Mouse (Mus musculus) cerebellum, adult 8-10 months (tissue): ENCODE data around the gene Zan.
A peak's percentile ranks its signal among the peaks of the same experiment; 100 is the strongest.
"Not testable (repeated sequence)": the region's sequence is repeated elsewhere in the genome, so short reads cannot be mapped to it uniquely, and the experiment has no call there.

Experiments
- DNase-seq: peaks from one replicate; pipeline ENCODE4 v3.0.0; 2022

Gene Zan

GRCm38 (mm10) chr5:137500186-137500585 is 23.3 kb upstream of the Zan start:
- DNase-seq: peak; percentile 33

DNA sequence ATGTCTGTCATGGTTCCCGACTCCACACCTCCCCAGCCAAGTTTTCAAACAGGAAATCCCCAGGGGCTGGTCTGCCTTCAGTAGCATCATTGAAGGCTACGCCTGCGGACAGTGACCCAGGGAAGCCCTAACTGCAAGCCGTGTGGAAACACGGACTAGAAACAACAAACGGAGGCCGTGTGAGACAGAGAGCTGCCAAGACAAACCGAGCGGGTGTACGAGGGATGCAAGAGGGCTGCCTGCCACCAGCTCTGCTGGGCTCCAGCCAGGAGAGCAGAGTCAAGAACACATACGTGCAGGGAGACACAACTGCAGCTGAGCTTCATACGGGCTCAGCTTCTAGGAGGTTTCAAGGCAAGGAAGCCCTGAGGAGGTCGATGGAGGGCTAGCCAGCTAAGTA is 17.0 kb upstream of the Zan start:
- no peak for DNase-seq

DNA sequence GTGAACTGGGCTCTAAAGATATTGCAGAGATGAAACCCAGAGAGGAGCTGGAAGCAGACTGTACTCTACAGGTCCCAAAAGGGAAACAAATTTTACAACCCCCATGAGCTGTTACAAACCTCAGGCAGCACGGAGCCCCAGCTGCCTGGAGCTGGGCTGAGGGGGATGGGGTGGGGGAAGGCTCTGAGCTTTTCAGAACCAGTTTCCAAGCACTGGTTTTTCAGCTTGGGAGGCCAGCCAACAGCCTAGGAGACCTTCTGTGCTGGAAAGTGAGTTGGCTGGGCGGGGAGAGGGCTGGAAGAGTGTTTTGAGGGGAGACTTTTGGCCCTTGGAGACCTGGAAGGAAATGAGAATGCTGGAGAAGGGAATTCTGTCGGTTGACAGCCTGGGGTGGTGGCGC is 14.7 kb upstream of the Zan start:
- DNase-seq: no peak

- no peak for DNase-seq
Observed at GRCm38 (mm10) chr5:137487616-137488015, 10.8 kb upstream of the Zan start.

- DNase-seq: no peak
Observed at GRCm38 (mm10) chr5:137485851-137486155, 8.9 kb upstream of the Zan start.

DNA sequence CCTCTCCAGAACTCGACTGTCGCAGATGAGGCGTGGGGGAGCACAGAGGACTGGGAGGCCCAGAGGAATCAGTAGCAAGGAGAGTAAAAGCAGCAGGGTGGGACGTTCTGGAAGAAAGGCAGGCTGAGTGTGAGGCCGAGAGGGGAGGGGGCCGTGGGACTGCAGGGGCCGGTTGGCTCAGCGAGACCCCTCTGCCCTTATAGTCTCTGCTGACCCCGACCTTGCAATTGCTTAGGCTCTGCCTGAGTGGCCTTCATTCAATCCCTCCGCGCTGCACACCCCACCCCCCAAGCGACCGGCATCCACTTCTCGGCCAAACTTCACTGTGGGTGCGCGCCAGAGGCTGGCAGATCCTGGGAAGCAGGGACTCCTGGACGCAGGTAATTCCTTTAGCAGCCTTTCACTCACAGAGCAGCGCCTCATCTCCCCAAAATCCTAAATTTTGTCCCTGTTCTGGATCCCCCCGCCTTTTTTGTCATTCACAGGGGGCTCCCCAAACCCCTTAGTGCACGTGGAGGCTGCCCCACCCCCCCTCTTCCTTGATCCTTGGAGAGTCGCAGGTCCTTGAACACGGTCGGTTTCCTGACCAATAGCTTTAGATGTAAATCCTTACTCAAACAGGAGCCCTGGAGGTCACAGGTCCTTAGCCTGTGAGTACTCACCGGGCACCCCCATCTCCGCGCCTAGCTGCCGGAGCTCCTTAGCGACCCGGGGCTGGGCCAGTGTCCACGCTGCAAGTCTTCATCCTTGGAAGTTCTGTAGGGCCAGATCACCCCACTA is 8.4 kb upstream of the Zan start:
- no peak for DNase-seq

DNA sequence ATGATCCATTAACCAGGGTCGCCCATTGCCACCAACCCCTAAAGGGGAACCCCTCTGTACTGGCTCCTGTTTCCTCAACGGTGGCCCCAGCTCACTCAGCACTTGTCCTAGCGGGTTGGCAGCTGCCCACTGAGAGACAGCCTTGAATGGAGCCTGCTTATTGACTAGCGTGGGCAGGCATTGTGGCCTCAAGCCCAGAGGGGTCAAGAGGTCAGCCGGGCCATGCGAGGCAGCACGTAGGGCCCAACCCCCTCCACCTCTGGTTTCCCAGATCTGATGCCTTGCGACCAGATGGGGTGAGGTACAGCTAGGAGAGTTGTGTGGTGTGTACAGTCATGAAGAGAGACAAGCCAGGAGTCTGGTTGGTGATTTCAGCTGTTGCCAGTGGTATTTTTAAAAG is 5.0 kb upstream of the Zan start:
- DNase-seq: no peak

GRCm38 (mm10) chr5:137481138-137481537 is 4.3 kb upstream of the Zan start:
- DNase-seq: peak; percentile 80

DNA sequence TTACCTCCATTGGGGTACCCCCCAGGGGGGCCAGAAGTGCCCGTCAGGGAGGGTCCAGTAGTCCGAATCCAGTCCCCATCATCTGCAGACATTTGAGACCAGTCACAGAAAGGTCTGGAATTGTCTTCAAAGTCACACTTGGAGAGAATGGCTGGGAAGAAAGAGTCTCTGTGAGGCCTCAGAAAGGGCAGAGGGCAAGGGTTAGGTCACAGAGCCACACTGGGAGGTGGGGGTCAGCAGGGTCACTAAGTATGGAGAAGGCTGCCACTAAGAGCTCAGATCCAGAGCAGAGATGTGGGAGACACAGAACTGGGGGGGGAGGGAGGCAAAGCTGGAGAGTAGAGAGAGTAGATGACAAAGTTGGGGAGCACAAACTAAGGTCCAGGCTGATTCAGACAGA is 2.5 kb downstream of the Zan start:
- DNase-seq: no peak

DNA sequence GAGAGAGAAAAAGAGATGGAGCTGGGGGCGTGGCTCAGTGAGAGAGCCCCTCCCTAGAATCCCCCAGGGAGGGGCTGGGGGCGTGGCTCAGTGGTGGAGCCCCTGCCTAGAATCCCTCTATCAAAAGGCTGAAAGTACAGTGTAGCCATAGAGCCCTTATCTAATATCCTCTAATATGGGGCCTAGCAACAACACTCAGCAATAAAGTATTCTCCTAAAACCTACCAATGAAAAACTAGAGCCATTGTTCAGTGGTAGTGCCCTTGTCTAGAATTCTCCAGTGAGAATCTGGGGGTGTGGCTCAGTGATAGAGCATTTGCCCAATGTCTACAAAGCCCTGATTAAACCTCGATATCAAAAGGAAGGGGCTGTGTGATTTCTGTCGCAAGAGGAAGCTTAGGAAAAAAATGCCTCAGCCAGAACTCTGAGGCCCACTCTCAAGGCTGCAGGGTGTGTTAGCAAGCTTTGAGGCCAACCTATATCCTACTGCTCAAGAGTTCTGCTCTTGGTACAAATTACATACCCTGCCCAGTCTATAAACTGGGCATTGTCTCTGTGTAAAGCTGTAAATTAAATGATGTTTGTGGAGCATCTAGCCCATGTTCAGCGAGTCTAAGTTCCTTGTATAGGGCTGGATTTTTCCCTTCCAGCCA is 4.5 kb downstream of the Zan start:
- no peak for DNase-seq

GRCm38 (mm10) chr5:137466946-137467345 is 9.9 kb downstream of the Zan start:
- no peak for DNase-seq

GRCm38 (mm10) chr5:137465049-137465448 is 11.8 kb downstream of the Zan start:
- no peak for DNase-seq

GRCm38 (mm10) chr5:137455866-137456591 is 20.8 kb downstream of the Zan start:
- no peak for DNase-seq

- DNase-seq: no peak
Observed at GRCm38 (mm10) chr5:137455206-137455605, 21.7 kb downstream of the Zan start.

DNA sequence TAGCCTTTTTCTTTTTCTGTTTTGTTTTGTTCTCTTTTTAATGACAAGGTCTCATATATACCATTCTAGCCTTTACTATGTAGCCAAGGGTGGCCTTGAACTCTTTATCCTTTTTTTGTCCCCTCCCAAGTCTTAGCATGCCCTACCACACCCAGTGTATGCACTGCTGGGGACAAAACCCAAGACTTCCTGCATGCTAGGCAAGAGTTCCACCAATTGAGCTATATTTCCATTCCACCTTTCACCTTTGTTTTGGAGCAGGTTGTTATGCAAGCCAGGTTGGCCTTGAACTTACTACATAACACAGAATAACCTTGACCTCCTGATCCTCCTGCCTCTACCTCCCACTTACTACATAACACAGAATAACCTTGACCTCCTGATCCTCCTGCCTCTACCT is 31.3 kb downstream of the Zan start:
- DNase-seq: no peak

GRCm38 (mm10) chr5:137440216-137440855 is 36.5 kb downstream of the Zan start:
- DNase-seq: no peak

- no peak for DNase-seq
Observed at GRCm38 (mm10) chr5:137433889-137434288, 43.0 kb downstream of the Zan start.

GRCm38 (mm10) chr5:137430402-137430801 is 46.5 kb downstream of the Zan start:
- DNase-seq: not testable (repeated sequence)

DNA sequence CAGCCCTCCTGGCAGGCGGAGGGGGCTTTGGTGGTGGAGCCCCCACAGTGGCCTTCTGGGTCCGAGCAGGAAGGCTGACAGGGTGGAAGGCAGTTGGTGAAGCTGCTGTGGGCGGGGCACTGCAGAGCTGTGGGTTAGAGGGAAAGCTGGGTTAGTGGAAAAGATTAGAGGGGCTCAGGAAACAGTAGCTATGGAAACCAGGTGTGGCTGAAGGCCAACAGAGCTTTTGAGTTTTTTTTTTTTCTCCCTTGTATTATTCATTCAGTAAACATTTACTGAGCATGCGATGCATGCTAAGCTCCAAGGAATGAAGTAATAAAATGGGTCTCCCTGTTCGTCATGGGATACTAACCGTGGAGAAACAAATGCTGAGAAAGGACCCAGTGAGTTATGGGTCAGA is 51.2 kb downstream of the Zan start:
- no peak for DNase-seq

DNA sequence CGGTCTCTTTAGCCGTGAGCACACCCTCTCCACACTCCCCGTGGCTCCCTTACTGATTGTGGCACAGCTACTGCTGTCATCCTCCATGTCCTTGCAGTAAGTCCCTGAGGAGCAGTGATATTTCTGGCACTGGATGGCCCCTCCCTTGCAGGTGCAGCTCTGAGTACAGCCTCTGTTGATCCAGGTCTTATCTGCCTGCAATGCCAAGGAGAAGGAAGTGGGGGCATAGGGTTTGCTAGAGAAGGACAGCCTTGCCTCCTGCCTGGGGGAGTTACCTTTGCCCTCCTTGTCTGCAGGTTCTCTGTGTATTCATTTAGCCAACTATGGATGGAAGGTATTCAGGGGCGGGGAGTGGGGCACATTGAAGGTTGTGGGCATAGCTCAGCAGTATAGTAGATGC is 57.0 kb downstream of the Zan start:
- no peak for DNase-seq

GRCm38 (mm10) chr5:137419105-137419504 is 57.8 kb downstream of the Zan start:
- no peak for DNase-seq

- DNase-seq: no peak
Observed at GRCm38 (mm10) chr5:137414253-137414652, 62.6 kb downstream of the Zan start.

GRCm38 (mm10) chr5:137411235-137411634 is 65.6 kb downstream of the Zan start:
- no peak for DNase-seq

GRCm38 (mm10) chr5:137410549-137410948 is 66.3 kb downstream of the Zan start:
- DNase-seq: no peak
